Mouse (Mus musculus): ENCODE measurements at regions not wholly inside any gene's neighbourhood (a gene's known extent, or its start where the extent isn't known, plus 50 kb on each side); places are given as distances from the start of the nearest gene placed in this dataset.
"Not testable (repeated sequence)": the region's sequence is repeated elsewhere in the genome, so short reads cannot be mapped to it uniquely, and the experiment has no call there.

GRCm38 (mm10) chr10:114265927-114266326 is 536.2 kb downstream of the Trhde start:
- peak; percentile 1 for DNase-seq (ENCODE audit: low spot score in 2 of 2)

- no peak for DNase-seq (ENCODE audit: low spot score in 2 of 2)
Observed at GRCm38 (mm10) chr10:114241606-114242005, 560.5 kb downstream of the Trhde start.

GRCm38 (mm10) chr10:114227635-114228034 is 574.5 kb downstream of the Trhde start:
- DNase-seq (ENCODE audit: low spot score in 2 of 2) = no peak

GRCm38 (mm10) chr10:114201583-114201982 is 600.5 kb downstream of the Trhde start:
- DNase-seq (ENCODE audit: low spot score in 2 of 2) = no peak

- no peak for DNase-seq (ENCODE audit: low spot score in 2 of 2)
Observed at GRCm38 (mm10) chr10:114200939-114201338, 601.2 kb downstream of the Trhde start.

- no peak for DNase-seq (ENCODE audit: low spot score in 2 of 2)
Observed at GRCm38 (mm10) chr10:114186287-114186686, 615.8 kb downstream of the Trhde start.

GRCm38 (mm10) chr10:114143345-114143744 is 658.8 kb downstream of the Trhde start:
- DNase-seq (ENCODE audit: low spot score in 2 of 2) = not testable (repeated sequence)

GRCm38 (mm10) chr10:114137924-114138323 is 664.2 kb downstream of the Trhde start:
- no peak for DNase-seq (ENCODE audit: low spot score in 2 of 2)

GRCm38 (mm10) chr10:114137095-114137494 is 665.0 kb downstream of the Trhde start:
- no peak for DNase-seq (ENCODE audit: low spot score in 2 of 2)
